ENCODE assay signal across 28 mouse cellular contexts in the genomic region with DNA sequence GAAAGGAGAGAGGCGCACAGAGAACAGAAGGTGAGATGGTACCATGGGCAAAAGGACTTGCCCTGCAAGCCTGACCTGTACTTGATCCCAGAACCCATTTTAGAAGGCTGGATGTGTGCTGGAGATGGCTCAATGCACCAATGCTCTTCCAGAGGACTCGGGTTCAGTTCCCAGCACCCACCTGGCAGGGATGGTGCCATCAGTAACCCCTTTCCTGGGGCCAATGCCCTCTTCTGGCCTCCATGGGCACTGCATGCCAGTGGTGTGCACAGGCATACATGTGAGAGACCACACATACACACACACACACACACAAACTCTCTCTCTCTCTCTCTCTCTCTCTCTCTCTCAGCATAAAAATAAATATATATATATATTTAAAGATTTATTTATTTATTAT. TPM values are rescaled to one million over a fixed set of nuclear protein-coding genes. Genes with fewer than 3 reads are reported as not detected.
DNase-seq lines count a peak whose midpoint lies in the region; ATAC-seq and TF ChIP-seq lines count a peak whose summit lies in the region.
"Had no signal": no experiment of that assay in that cellular context is flagged by ENCODE, and none has a peak within 500 bp of the region (broad histone marks: within the 10 kb centered on the region; RNA-seq: fewer than 3 reads in every experiment).

No protein-coding gene starts in this region.

- no peaks in the 10 kb centered on the region for H3K9me3 ChIP-seq in forebrain, postnatal 0 days (ENCODE audit: low read length)
- no peaks in the 10 kb centered on the region; the same call in 1 of the 2 replicates for H3K9me3 ChIP-seq in forebrain, embryonic 11.5 days (ENCODE audit: control insufficient read depth, low read length)
- H3K9me3 ChIP-seq in heart, embryonic 16.5 days (replicated peaks; ENCODE audit: control insufficient read depth, low read length): peaks cover 4% of the 10 kb centered on the region; the same call in 1 of the 2 replicates
- H3K9me3 ChIP-seq: embryonic facial prominence, embryonic 12.5 days; limb, embryonic 15.5 days; stomach, embryonic 15.5 days had no signal

- H3K27ac ChIP-seq in forebrain, postnatal 0 days (ENCODE audit: low read depth, low read length): no peak overlapping the region
- no peak overlapping the region for H3K27ac ChIP-seq in forebrain, embryonic 11.5 days (ENCODE audit: low read depth, low read length)
- peak overlapping the region; percentile 100 for H3K27ac ChIP-seq in heart, embryonic 16.5 days (ENCODE audit: low read length)
- H3K27ac ChIP-seq: embryonic facial prominence, embryonic 12.5 days; limb, embryonic 15.5 days; stomach, embryonic 15.5 days had no signal

- TF ChIP-seq CTCF in forebrain, postnatal 0 days (IDR thresholded peaks at IDR 0.05; ENCODE audit: low read depth): peak; percentile 19; the same call in 1 of the 2 replicates

- no peak overlapping the region for H3K4me3 ChIP-seq in forebrain, postnatal 0 days (ENCODE audit: low read depth, low read length)
- no peak overlapping the region for H3K4me3 ChIP-seq in forebrain, embryonic 11.5 days (ENCODE audit: low read depth, low read length)
- no peak overlapping the region for H3K4me3 ChIP-seq in heart, embryonic 16.5 days (ENCODE audit: low read length)
- H3K4me3 ChIP-seq: embryonic facial prominence, embryonic 12.5 days; erythroblast, embryonic 14.5 days; limb, embryonic 15.5 days; megakaryocyte, embryonic 14.5 days; stomach, embryonic 15.5 days had no signal

- H3K27me3 ChIP-seq in forebrain, postnatal 0 days (ENCODE audit: insufficient read depth, low read length): no peaks in the 10 kb centered on the region
- no peaks in the 10 kb centered on the region for H3K27me3 ChIP-seq in forebrain, embryonic 11.5 days (ENCODE audit: control insufficient read depth, insufficient read depth, low read length)
- H3K27me3 ChIP-seq in heart, embryonic 16.5 days (ENCODE audit: control insufficient read depth, insufficient read depth, low read length): no peaks in the 10 kb centered on the region
- H3K27me3 ChIP-seq: embryonic facial prominence, embryonic 12.5 days; limb, embryonic 15.5 days; stomach, embryonic 15.5 days had no signal

- H3K4me2 ChIP-seq in forebrain, postnatal 0 days (ENCODE audit: low read depth): no peak overlapping the region
- no peak overlapping the region for H3K4me2 ChIP-seq in forebrain, embryonic 11.5 days (ENCODE audit: low read depth, low read length, severe bottlenecking)
- H3K4me2 ChIP-seq in heart, embryonic 16.5 days (ENCODE audit: low read depth, low read length): no peak overlapping the region
- H3K4me2 ChIP-seq: embryonic facial prominence, embryonic 12.5 days; limb, embryonic 15.5 days; stomach, embryonic 15.5 days had no signal

- H3K36me3 ChIP-seq in forebrain, postnatal 0 days (ENCODE audit: insufficient read depth): no peaks in the 10 kb centered on the region
- no peaks in the 10 kb centered on the region for H3K36me3 ChIP-seq in forebrain, embryonic 11.5 days (ENCODE audit: control insufficient read depth, insufficient read depth, low read length)
- peaks cover 3% of the 10 kb centered on the region for H3K36me3 ChIP-seq in heart, embryonic 16.5 days (ENCODE audit: control insufficient read depth, insufficient read depth)
- H3K36me3 ChIP-seq: embryonic facial prominence, embryonic 12.5 days; limb, embryonic 15.5 days; stomach, embryonic 15.5 days had no signal

- no peak for DNase-seq in forebrain, postnatal 0 days
- DNase-seq in forebrain, embryonic 11.5 days (ENCODE audit: low spot score): no peak
- DNase-seq in heart, postnatal 25 days (ENCODE audit: low spot score): no peak
- peak; percentile 23 for DNase-seq in thymus, postnatal 4 days
- no peak for DNase-seq in thymus, postnatal 25 days
- no peak for DNase-seq in adrenal gland, postnatal 10 days
- DNase-seq: adrenal gland, adult 2 months; cerebellum, adult 9-10 months; gastrocnemius, postnatal 36 days; kidney, adult 11 months; kidney, postnatal 10 days; liver, postnatal 0 days; lung, postnatal 14 days; right cerebral cortex, postnatal 14 days had no signal

- H3K9ac ChIP-seq in forebrain, postnatal 0 days: no peak overlapping the region
- no peak overlapping the region for H3K9ac ChIP-seq in forebrain, embryonic 11.5 days (ENCODE audit: low read length)
- H3K9ac ChIP-seq in heart, embryonic 16.5 days (ENCODE audit: low read length): no peak overlapping the region
- H3K9ac ChIP-seq: embryonic facial prominence, embryonic 12.5 days; limb, embryonic 15.5 days; liver, postnatal 0 days; stomach, embryonic 15.5 days had no signal

- ATAC-seq in forebrain, postnatal 0 days: no peak
- ATAC-seq in forebrain, embryonic 11.5 days (replicated peaks; ENCODE audit: low FRiP score): no peak
- no peak for ATAC-seq in heart, embryonic 16.5 days (replicated peaks; ENCODE audit: extremely low read depth, insufficient read depth, low FRiP score)
- ATAC-seq: forebrain, embryonic 14.5 days; liver, postnatal 0 days had no signal

- 0 out of 2 replicates have a peak, but pooled peaks cover 4% of the 10 kb centered on the region for H3K4me1 ChIP-seq in forebrain, postnatal 0 days (ENCODE audit: insufficient read depth)
- peaks cover 5% of the 10 kb centered on the region; the same call in 1 of the 2 replicates for H3K4me1 ChIP-seq in forebrain, embryonic 11.5 days (replicated peaks; ENCODE audit: control insufficient read depth, insufficient read depth, low read length)
- H3K4me1 ChIP-seq in heart, embryonic 16.5 days (ENCODE audit: control insufficient read depth, insufficient read depth, low read length): peaks cover 57% of the 10 kb centered on the region
- H3K4me1 ChIP-seq: limb, embryonic 15.5 days had no signal

- 100% methylated on average over 2 of the region's 2 CpGs for WGBS in forebrain, postnatal 0 days
- 97% methylated on average over 2 of the region's 2 CpGs for WGBS in forebrain, embryonic 11.5 days
- 100% methylated on average over 2 of the region's 2 CpGs for WGBS in heart, embryonic 16.5 days

- intact Hi-C loops in heart, postnatal 25 days (cut with DNase I): no loop called here

RNA-seq across cellular contexts. Expression of a gene that starts 7.0 kb away (rescaled TPM):
- total RNA-seq in forebrain, postnatal 0 days (2014; rRNA removed): 8.5 and 9.3 TPM in 2 replicates
- 8.8 and 9.6 TPM in 2 replicates for polyA plus RNA-seq in forebrain, postnatal 0 days (2015; fragmentation: Nextera tagmentation; extraction: Ambion mirVana)
- polyA plus RNA-seq in forebrain, embryonic 11.5 days (2014; fragmentation: Nextera tagmentation; extraction: Ambion mirVana): 0.11 and 0.52 TPM in 2 replicates
- 6,075 and 6,619 TPM in 2 replicates for polyA plus RNA-seq in heart, embryonic 16.5 days (2015; fragmentation: Nextera tagmentation; extraction: Ambion mirVana)
- 1,000 to 10,000 TPM; 2,164 to 2,361 TPM for total RNA-seq in heart, postnatal 25 days (2021)
- 100 to 1,000 TPM in 1 of 2 experiments, 10 to 100 TPM in 1; 24.9 to 114 TPM for total RNA-seq in adrenal gland, postnatal 10 days (2021)
- total RNA-seq: adrenal gland, adult 2 months; neutrophil, adult 5-6 weeks had no signal
- polyA plus RNA-seq: adrenal gland, adult 2 months; erythroblast, embryonic 14.5 days; spleen, adult 2 months had no signal

RNA-seq across cellular contexts. Expression of a gene that starts 13.8 kb away (rescaled TPM):
- total RNA-seq in forebrain, postnatal 0 days (2014; rRNA removed): 24.2 and 36.8 TPM in 2 replicates
- polyA plus RNA-seq in forebrain, postnatal 0 days (2015; fragmentation: Nextera tagmentation; extraction: Ambion mirVana): 47.9 and 51.3 TPM in 2 replicates
- polyA plus RNA-seq in forebrain, embryonic 11.5 days (2014; fragmentation: Nextera tagmentation; extraction: Ambion mirVana): 94.1 and 95.8 TPM in 2 replicates
- polyA plus RNA-seq in heart, embryonic 16.5 days (2015; fragmentation: Nextera tagmentation; extraction: Ambion mirVana): 63.3 and 68.1 TPM in 2 replicates
- total RNA-seq in heart, postnatal 25 days (2021): 10 to 100 TPM; 26.0 to 27.0 TPM
- 10 to 100 TPM; 32.9 to 38.1 TPM for total RNA-seq in adrenal gland, postnatal 10 days (2021)

RNA-seq across cellular contexts. Expression of a gene that starts 24.7 kb away (rescaled TPM):
- total RNA-seq in forebrain, postnatal 0 days (2014; rRNA removed): not detected in 2 replicates
- not detected in 2 replicates for polyA plus RNA-seq in forebrain, postnatal 0 days (2015; fragmentation: Nextera tagmentation; extraction: Ambion mirVana)
- not detected in 2 replicates for polyA plus RNA-seq in forebrain, embryonic 11.5 days (2014; fragmentation: Nextera tagmentation; extraction: Ambion mirVana)
- not detected in 2 replicates for polyA plus RNA-seq in heart, embryonic 16.5 days (2015; fragmentation: Nextera tagmentation; extraction: Ambion mirVana)
- not detected for total RNA-seq in heart, postnatal 25 days (2021)
- not detected for total RNA-seq in adrenal gland, postnatal 10 days (2021)
- total RNA-seq: adrenal gland, adult 2 months; CH12.LX; gastrocnemius, postnatal 36 days; layer of hippocampus, adult 8-10 months; left cerebral cortex, postnatal 36 days; midbrain, postnatal 0 days; neutrophil, adult 5-6 weeks had no signal
- polyA plus RNA-seq: adrenal gland, adult 2 months; embryonic facial prominence, embryonic 12.5 days; erythroblast, embryonic 14.5 days; forebrain, embryonic 14.5 days; hindbrain, embryonic 11.5 days; limb, embryonic 15.5 days; liver, postnatal 0 days; midbrain, postnatal 0 days; spleen, adult 2 months; stomach, embryonic 15.5 days had no signal

RNA-seq across cellular contexts. Expression of a gene that starts 34.7 kb away (rescaled TPM):
- 0.23 and 5.8 TPM in 2 replicates for total RNA-seq in forebrain, postnatal 0 days (2014; rRNA removed)
- polyA plus RNA-seq in forebrain, postnatal 0 days (2015; fragmentation: Nextera tagmentation; extraction: Ambion mirVana): 2.3 and 2.5 TPM in 2 replicates
- polyA plus RNA-seq in forebrain, embryonic 11.5 days (2014; fragmentation: Nextera tagmentation; extraction: Ambion mirVana): 0.32 TPM in 1 of 2 replicates, not detected in the other
- 2,302 and 2,585 TPM in 2 replicates for polyA plus RNA-seq in heart, embryonic 16.5 days (2015; fragmentation: Nextera tagmentation; extraction: Ambion mirVana)
- total RNA-seq in heart, postnatal 25 days (2021): over 10,000 TPM; 23,221 to 24,394 TPM
- total RNA-seq in adrenal gland, postnatal 10 days (2021): 10 to 100 TPM in 1 of 2 experiments, 1 to 10 TPM in 1; 5.1 to 22.1 TPM
- total RNA-seq: adrenal gland, adult 2 months; neutrophil, adult 5-6 weeks had no signal
- polyA plus RNA-seq: adrenal gland, adult 2 months; erythroblast, embryonic 14.5 days had no signal

Comparison
In these comparisons a context has a peak if more than half of its experiments do, and no peak if none do; other contexts are left out.
1. RNA of a gene that starts 7.0 kb away (total RNA-seq): 2,164 to 2,361 TPM in heart, postnatal 25 days; 24.9 to 114 TPM in adrenal gland, postnatal 10 days and 8.5 to 9.3 TPM in forebrain, postnatal 0 days; every median in the first group is over 10 times any median in the second.